Mouse (Mus musculus) granulocyte monocyte progenitor cell, adult 5-6 weeks (primary cell): ENCODE measurements around the gene Rab3b. TPM values are rescaled to one million over a fixed set of nuclear protein-coding genes. Genes with fewer than 3 reads are reported as not detected.

Source experiments
- ATAC-seq: replicated peaks from 2 replicates; pipeline ENCODE4 v1.8.0; 2016; ENCODE audit warnings: mild to moderate bottlenecking, moderate TSS enrichment, inconsistent platforms; ENCODE audit not compliant: poor library complexity, severe bottlenecking
- total RNA-seq, 2 experiments: library from RNA; stranded (forward) in 1 of 2; stranded (reverse) in 1 of 2; fragments of 200-712, 200-1000 nt in 1 of 2; fragments of >200 nt in 1 of 2; fragmentation: Nextera tagmentation in 1 of 2; gene quantifications; 2 replicates each; pipeline ENCODE4 v1.2.3; 2014 to 2017

Gene Rab3b
- total RNA-seq (2014; fragmentation: Nextera tagmentation), result not detected in 2 replicates
- total RNA-seq (2017), result 4.8 TPM in 1 of 2 replicates, not detected in the other

- peak; percentile 95 for ATAC-seq
These were observed at the start of gene Rab3b for GRCm38 (mm10) chr4:108878963-108879822. Rab3b (plus strand) TSS chr4:108879063.

DNA sequence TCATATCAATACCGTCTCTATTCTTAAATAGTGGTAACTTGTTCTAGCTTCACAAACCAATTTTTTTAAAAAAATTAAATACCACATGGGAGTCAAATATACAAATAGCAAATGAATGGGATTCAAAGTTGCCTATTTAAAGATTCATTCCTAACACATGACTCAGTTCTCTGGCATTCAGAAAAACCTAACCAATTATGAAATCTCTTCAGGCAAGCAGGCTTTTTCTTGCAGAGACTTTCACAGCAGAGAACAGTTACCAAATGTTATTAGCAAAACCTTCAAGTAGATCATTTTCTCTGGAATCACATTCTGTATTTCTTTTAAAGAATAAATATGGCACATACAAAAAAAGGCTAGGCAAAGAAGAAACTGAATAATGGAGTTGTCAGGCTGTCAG lies 48.2 kb upstream of the Rab3b start:
- ATAC-seq, result no peak

- ATAC-seq, result peak; percentile 82
These were observed 45.7 kb upstream of the Rab3b start, which contains the start of gene Btf3l4 for GRCm38 (mm10) chr4:108832916-108833827. Btf3l4 (minus strand) TSS chr4:108833614.

- peak; percentile 69 for ATAC-seq
These were observed 45.1 kb upstream of the Rab3b start for GRCm38 (mm10) chr4:108833828-108834114.

- ATAC-seq, result peak; percentile 52
These were observed 44.5 kb upstream of the Rab3b start, which contains the start of gene Txndc12 for GRCm38 (mm10) chr4:108834115-108834970. Txndc12 (plus strand) TSS chr4:108834601.

DNA sequence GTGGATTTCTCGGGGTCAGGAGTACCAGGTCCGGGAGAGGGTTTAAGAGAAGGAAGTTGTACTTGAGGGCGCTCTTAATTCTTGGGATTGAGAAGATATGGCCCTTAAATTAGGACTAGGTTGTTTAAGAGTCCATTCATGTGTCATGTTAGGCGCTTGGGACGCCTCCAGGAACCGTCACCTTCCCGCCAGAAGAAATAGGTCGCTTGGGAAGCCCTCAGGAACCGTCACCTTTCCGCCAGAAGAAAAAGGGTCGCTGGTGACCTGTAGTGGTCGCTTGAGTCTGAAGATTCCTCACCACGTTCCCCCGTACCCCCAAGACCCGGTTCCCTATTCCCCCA lies 43.9 kb upstream of the Rab3b start:
- ATAC-seq, result no peak

DNA sequence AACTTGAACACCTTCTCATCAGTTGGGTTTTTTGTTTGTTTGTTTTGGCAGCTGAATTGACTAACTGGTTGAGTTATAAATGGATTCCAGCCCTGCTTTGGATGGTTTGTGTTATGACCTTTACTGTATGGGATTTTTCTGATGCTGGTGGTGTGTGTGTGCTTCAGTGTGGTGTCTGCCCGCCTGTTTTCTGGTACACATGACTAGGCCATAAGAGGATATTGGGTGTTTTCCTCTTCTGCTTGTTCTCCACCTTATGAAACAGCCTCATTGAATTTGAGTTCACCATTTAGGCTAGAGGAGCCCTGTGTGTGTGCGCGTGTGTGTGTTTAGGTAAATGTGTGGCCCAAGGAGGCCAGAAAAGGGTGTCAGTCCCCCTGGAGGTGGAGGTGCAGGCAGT lies 43.4 kb upstream of the Rab3b start:
- no peak for ATAC-seq

GRCm38 (mm10) chr4:108838031-108838430 lies 40.8 kb upstream of the Rab3b start:
- ATAC-seq, result no peak

DNA sequence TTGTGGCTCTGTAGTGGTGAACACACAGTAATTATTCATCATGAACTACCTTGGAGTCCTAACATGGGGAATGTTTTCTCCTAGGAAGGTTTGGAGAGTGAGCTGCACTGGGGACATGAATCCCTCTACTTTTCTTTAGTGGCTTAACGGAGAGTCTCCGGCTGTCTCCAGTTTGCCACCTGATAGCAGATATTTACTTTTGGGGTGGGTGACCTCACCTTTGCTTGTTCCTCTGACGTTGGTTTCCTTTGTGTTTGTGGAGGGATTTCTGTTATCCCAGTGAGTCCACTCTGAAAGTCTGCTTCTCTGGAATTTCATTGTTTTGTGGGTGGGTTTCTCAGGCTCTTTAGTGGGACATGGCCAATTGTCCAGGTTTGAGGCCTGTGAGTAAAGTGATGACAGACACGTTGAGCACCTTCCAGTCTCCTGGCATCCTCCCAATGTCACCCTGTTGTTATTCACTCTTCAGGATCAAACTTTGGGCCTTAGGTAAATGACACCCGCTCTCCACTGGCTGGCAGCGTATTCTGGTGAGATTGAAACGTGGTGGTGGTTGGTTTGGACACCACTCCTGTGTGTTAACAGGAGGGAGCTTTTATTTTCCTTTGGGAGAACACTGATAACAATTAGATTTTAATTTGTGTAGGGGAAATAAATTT lies 36.8 kb upstream of the Rab3b start:
- no peak for ATAC-seq

GRCm38 (mm10) chr4:108843336-108843735 lies 35.5 kb upstream of the Rab3b start:
- no peak for ATAC-seq

- no peak for ATAC-seq
These were observed 32.9 kb upstream of the Rab3b start for GRCm38 (mm10) chr4:108845824-108846569.

GRCm38 (mm10) chr4:108847715-108848504 lies 31.0 kb upstream of the Rab3b start, which contains the start of gene Kti12:
Kti12 (plus strand) TSS chr4:108847785.
- ATAC-seq, result peak; percentile 86

DNA sequence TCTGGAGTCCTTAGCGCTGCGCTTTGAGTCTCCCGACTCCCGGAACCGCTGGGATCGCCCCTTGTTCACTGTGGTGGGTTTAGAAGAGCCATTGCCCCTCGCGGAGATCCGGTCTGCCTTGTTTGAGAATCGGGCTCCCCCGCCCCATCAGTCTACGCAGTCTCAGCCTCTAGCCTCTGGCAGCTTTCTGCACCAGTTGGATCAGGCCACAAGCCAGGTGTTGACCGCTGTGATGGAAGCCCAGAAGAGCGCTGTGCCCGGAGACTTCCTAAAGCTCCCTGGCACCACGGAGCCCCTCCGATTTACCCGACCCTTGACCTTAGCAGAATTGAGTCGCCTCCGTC lies 30.4 kb upstream of the Rab3b start, which contains the start of gene A730015C16Rik:
A730015C16Rik (minus strand) TSS at position 115 of the 344 bp plus-strand sequence.
- ATAC-seq, result peak; percentile 17; the same call in 1 of the 2 replicates

GRCm38 (mm10) chr4:108866806-108867205 lies 12.1 kb upstream of the Rab3b start:
- no peak for ATAC-seq

DNA sequence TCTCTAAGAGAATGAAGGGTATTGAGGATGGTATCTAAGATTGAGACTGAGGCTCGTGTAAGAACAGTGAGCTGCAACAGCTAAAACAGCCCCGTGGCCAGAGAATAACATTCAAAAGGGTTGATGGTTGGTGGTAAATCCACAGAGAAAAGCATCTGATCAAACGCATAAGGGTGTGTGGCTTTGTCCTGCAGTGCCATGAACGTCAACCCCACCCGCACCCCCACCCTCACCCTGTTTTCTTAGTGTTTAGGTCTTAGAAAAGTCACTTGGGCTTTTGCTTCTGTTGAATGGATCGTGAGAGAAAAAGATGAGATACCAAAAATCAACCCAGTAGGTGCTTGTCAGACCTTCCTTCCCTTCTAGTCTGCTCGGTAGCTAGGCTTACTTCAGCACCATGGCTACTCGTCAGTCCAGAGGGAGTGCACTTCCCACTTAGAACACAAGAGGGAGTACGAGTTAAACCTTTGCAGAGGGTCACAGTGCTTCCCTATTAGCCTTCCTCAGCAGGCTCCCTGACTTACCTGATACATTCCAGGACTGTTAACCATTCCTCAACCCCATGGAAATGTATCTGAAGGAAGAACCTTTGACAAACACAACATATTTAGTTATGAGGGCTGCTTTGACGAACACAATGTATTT lies 9.0 kb upstream of the Rab3b start:
- ATAC-seq, result peak; percentile 94

DNA sequence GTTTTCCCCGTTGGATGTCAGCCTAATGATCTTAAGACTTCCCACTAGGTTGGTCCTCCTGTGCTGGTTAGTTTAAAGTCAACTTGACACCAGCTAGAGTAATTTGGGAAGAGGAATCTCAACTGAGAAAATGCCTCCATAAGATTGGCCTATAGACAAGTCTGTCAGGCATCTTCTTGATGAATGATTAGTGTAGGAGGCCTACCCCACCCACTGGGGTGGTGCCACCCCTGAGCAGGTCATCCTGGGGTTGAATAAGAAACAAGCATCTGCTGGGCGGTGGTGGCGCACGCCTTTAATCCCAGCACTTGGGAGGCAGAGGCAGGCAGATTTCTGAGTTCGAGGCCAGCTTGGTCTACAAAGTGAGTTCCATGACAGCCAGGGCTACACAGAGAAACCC lies 5.1 kb upstream of the Rab3b start:
- no peak for ATAC-seq

DNA sequence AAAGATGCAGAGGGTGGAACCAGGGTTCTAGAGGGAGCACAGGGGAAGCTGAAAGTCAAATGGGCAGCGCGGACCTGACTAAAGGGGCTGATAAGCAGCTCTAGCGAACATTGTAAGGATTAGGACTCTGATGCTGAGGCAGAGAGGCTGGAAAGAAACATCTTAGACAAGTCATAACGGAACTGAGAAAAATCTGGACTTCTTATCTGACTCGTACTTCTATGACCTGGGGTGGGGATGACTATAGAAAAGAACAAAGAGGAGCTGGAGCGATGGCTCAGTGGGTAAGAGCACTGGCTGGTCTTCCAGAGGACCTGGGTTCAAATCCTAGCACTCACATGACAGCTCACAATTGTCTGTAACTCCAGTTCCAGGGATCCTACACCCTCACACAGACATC lies 962 bp upstream of the Rab3b start:
- no peak for ATAC-seq

- ATAC-seq, result no peak
These were observed 5.0 kb downstream of the Rab3b start for GRCm38 (mm10) chr4:108883815-108884214.
